Mouse (Mus musculus) liver, embryonic 15.5 days (tissue): ENCODE results near the gene Emilin2. TPM values are rescaled to one million over a fixed set of nuclear protein-coding genes. Genes with fewer than 3 reads are reported as not detected.
A peak's percentile ranks its signal among the peaks of the same experiment; 100 is the strongest.

Experiments
- ATAC-seq: fragments of 200-750 bp; cut with Nextera tagmentation; 2 replicates; pipeline ENCODE4 v1.8.0; 2017; ENCODE audit warnings: moderate number of reproducible peaks, mild to moderate bottlenecking, moderate library complexity; ENCODE audit not compliant: insufficient read depth
- H3K27ac ChIP-seq: fragments of 300-500 bp; sonication (generic); replicated peaks from 2 replicates; pipeline ENCODE4 v1.5.1; 2015; ENCODE audit warnings: mild to moderate bottlenecking, inconsistent platforms
- H3K27me3 ChIP-seq: fragments of 300-500 bp; sonication (generic); 2 replicates; pipeline ENCODE4 v1.6.1; 2015; ENCODE audit warnings: mild to moderate bottlenecking, inconsistent platforms
- H3K36me3 ChIP-seq: fragments of 300-500 bp; sonication (generic); replicated peaks from 2 replicates; pipeline ENCODE4 v1.6.1; 2015; ENCODE audit warnings: moderate library complexity, mild to moderate bottlenecking, inconsistent platforms
- H3K4me1 ChIP-seq: fragments of 300-500 bp; sonication (generic); replicated peaks from 2 replicates; pipeline ENCODE4 v1.6.1; 2015; ENCODE audit warnings: inconsistent platforms
- H3K4me2 ChIP-seq: fragments of 300-500 bp; sonication (generic); 2 replicates; pipeline ENCODE4 v1.6.1; 2015; ENCODE audit warnings: moderate library complexity, mild to moderate bottlenecking, inconsistent platforms
- H3K4me3 ChIP-seq: fragments of 300-500 bp; sonication (generic); replicated peaks from 2 replicates; pipeline ENCODE4 v1.5.1; 2015; ENCODE audit warnings: mild to moderate bottlenecking, inconsistent platforms
- H3K9ac ChIP-seq: fragments of 300-500 bp; sonication (generic); 2 replicates; pipeline ENCODE4 v1.6.1; 2015; ENCODE audit warnings: moderate library complexity, mild to moderate bottlenecking, inconsistent platforms
- H3K9me3 ChIP-seq: fragments of 300-500 bp; sonication (generic); replicated peaks from 2 replicates; pipeline ENCODE4 v1.6.1; 2016; ENCODE audit warnings: inconsistent platforms
- WGBS: fragments of 180-500 bp; shearing (Covaris S2); methylation state at CpG from one replicate; pipeline ENCODE4 v1.1.7; 2015; ENCODE audit warnings: mixed read lengths; ENCODE audit not compliant: insufficient replicate concordance; 5-methylcytosine and 5-hydroxymethylcytosine counted together
- polyA plus RNA-seq: library from polyadenylated mRNA; unstranded; fragments of >200 nt; fragmentation: Nextera tagmentation; extraction: Ambion mirVana; gene quantifications from 2 replicates; pipeline ENCODE4 v1.2.1, GENCODE M21; 2015

Emilin2 gene
- polyA plus RNA-seq, 1 experiment from 2014 or later = 23.9 TPM

- Histone ChIP-seq H3K36me3 (peaks cover 40% of the 10 kb centered on the region), H3K27ac (peak overlapping the region; percentile 71), H3K27me3 (no peaks in the 10 kb centered on the region), H3K4me3 (peak overlapping the region; percentile 34), H3K9ac (peak overlapping the region; percentile 19; the same call in 1 of the 2 replicates), H3K9me3 (no peaks in the 10 kb centered on the region), H3K4me2 (peak overlapping the region; percentile 65), H3K4me1 (peaks cover 72% of the 10 kb centered on the region)
- WGBS = 31% methylated on average over 17 of the region's 17 CpGs
- ATAC-seq = 0 out of 2 replicates have a peak, but pooled peaks have one; percentile 26
These were observed 97.1 kb downstream of the Emilin2 start for GRCm38 (mm10) chr17:71214514-71215240.

GRCm38 (mm10) chr17:71213666-71214065 lies 98.1 kb downstream of the Emilin2 start:
- no peaks in the 10 kb centered on the region for H3K27me3 ChIP-seq
- H3K36me3 ChIP-seq = peaks cover 33% of the 10 kb centered on the region
- no peak for ATAC-seq
- no peak overlapping the region for H3K4me2 ChIP-seq
- no peaks in the 10 kb centered on the region for H3K9me3 ChIP-seq
- no peak overlapping the region for H3K4me3 ChIP-seq
- peak overlapping the region; percentile 71 for H3K27ac ChIP-seq
- H3K4me1 ChIP-seq = peaks cover 82% of the 10 kb centered on the region
- WGBS = 67% methylated on average over 1 of the region's 1 CpGs
- H3K9ac ChIP-seq = no peak overlapping the region; the same call in 1 of the 2 replicates

- Histone ChIP-seq H3K27ac (peak overlapping the region; percentile 85), H3K9ac (peak overlapping the region; percentile 31; the same call in 1 of the 2 replicates), H3K4me3 (peak overlapping the region; percentile 18), H3K36me3 (peaks cover 29% of the 10 kb centered on the region), H3K4me2 (peak overlapping the region; percentile 55), H3K4me1 (peaks cover 94% of the 10 kb centered on the region), H3K9me3 (no peaks in the 10 kb centered on the region), H3K27me3 (no peaks in the 10 kb centered on the region)
- 17% methylated on average over 6 of the region's 6 CpGs for WGBS
- peak; percentile 91 for ATAC-seq
These were observed 99.7 kb downstream of the Emilin2 start for GRCm38 (mm10) chr17:71211962-71212646.

- peaks cover 15% of the 10 kb centered on the region; the same call in 1 of the 2 replicates for H3K36me3 ChIP-seq
- H3K4me2 ChIP-seq = peak overlapping the region; percentile 37
- H3K27ac ChIP-seq = peak overlapping the region; percentile 34; the same call in 1 of the 2 replicates
- H3K9ac ChIP-seq = 0 out of 2 replicates have a peak overlapping the region, but pooled peaks have one; percentile 0
- 55% methylated on average over 3 of the region's 3 CpGs for WGBS
- no peaks in the 10 kb centered on the region for H3K9me3 ChIP-seq
- ATAC-seq = no peak
- peaks cover 91% of the 10 kb centered on the region for H3K4me1 ChIP-seq
- H3K4me3 ChIP-seq = no peak overlapping the region
- H3K27me3 ChIP-seq = no peaks in the 10 kb centered on the region
These were observed 101.8 kb downstream of the Emilin2 start for GRCm38 (mm10) chr17:71209936-71210335.

- Histone ChIP-seq H3K4me1 (peaks cover 91% of the 10 kb centered on the region), H3K9me3 (no peaks in the 10 kb centered on the region), H3K27me3 (no peaks in the 10 kb centered on the region)
These were observed 102.9 kb downstream of the Emilin2 start for GRCm38 (mm10) chr17:71208921-71209320.

GRCm38 (mm10) chr17:71208376-71208775 lies 103.4 kb downstream of the Emilin2 start:
- no peak for ATAC-seq
- H3K4me3 ChIP-seq = no peak overlapping the region
- no peak overlapping the region for H3K4me2 ChIP-seq
- H3K27me3 ChIP-seq = no peaks in the 10 kb centered on the region
- H3K9ac ChIP-seq = no peak overlapping the region
- H3K27ac ChIP-seq = no peak overlapping the region; the same call in 1 of the 2 replicates
- H3K36me3 ChIP-seq = peaks cover 9% of the 10 kb centered on the region; the same call in 1 of the 2 replicates
- WGBS = 93% methylated on average over 1 of the region's 1 CpGs
- no peaks in the 10 kb centered on the region for H3K9me3 ChIP-seq
- H3K4me1 ChIP-seq = peaks cover 89% of the 10 kb centered on the region

More at GRCm38 (mm10) chr17:71208921-71209320, 102.9 kb downstream of the Emilin2 start:
- 89% methylated on average over 1 of the region's 1 CpGs for WGBS
- no peak for ATAC-seq
- peaks cover 9% of the 10 kb centered on the region; the same call in 1 of the 2 replicates for H3K36me3 ChIP-seq
- no peak overlapping the region for H3K9ac ChIP-seq
- no peak overlapping the region for H3K4me2 ChIP-seq
- no peak overlapping the region for H3K4me3 ChIP-seq
- H3K27ac ChIP-seq = no peak overlapping the region

- 90% methylated on average over 3 of the region's 3 CpGs for WGBS
- Histone ChIP-seq H3K9me3 (no peaks in the 10 kb centered on the region), H3K4me2 (peak overlapping the region; percentile 58), H3K36me3 (peaks cover 9% of the 10 kb centered on the region; the same call in 1 of the 2 replicates), H3K27ac (peak overlapping the region; percentile 61), H3K9ac (no peak overlapping the region), H3K27me3 (no peaks in the 10 kb centered on the region), H3K4me3 (peak overlapping the region; percentile 56; the same call in 1 of the 2 replicates), H3K4me1 (peaks cover 90% of the 10 kb centered on the region)
- ATAC-seq = no peak
These were observed 104.5 kb downstream of the Emilin2 start for GRCm38 (mm10) chr17:71207268-71207667.

GRCm38 (mm10) chr17:71206136-71206893 lies 105.5 kb downstream of the Emilin2 start:
- Histone ChIP-seq H3K4me3 (peak overlapping the region; percentile 56), H3K4me2 (peak overlapping the region; percentile 58), H3K9me3 (no peaks in the 10 kb centered on the region), H3K36me3 (peaks cover 9% of the 10 kb centered on the region; the same call in 1 of the 2 replicates), H3K9ac (peak overlapping the region; percentile 2), H3K27me3 (no peaks in the 10 kb centered on the region), H3K4me1 (peaks cover 90% of the 10 kb centered on the region), H3K27ac (peak overlapping the region; percentile 61; the same call in 1 of the 2 replicates)
- 68% methylated on average over 12 of the region's 12 CpGs for WGBS
- ATAC-seq = no peak

- peaks cover 9% of the 10 kb centered on the region; the same call in 1 of the 2 replicates for H3K36me3 ChIP-seq
- peaks cover 88% of the 10 kb centered on the region for H3K4me1 ChIP-seq
- H3K9me3 ChIP-seq = no peaks in the 10 kb centered on the region
- peak overlapping the region; percentile 43 for H3K9ac ChIP-seq
- WGBS = 52% methylated on average over 6 of the region's 6 CpGs
- H3K27ac ChIP-seq = peak overlapping the region; percentile 87
- H3K4me2 ChIP-seq = peak overlapping the region; percentile 58
- peak overlapping the region; percentile 56 for H3K4me3 ChIP-seq
- H3K27me3 ChIP-seq = no peaks in the 10 kb centered on the region
- ATAC-seq = no peak; the same call in 1 of the 2 replicates
These were observed 107.0 kb downstream of the Emilin2 start for GRCm38 (mm10) chr17:71204809-71205091.

- no peaks in the 10 kb centered on the region for H3K9me3 ChIP-seq
- no peaks in the 10 kb centered on the region for H3K27me3 ChIP-seq
- ATAC-seq = peak; percentile 97
- H3K9ac ChIP-seq = peak overlapping the region; percentile 43
- H3K4me3 ChIP-seq = peak overlapping the region; percentile 56
- peak overlapping the region; percentile 87 for H3K27ac ChIP-seq
- peaks cover 9% of the 10 kb centered on the region; the same call in 1 of the 2 replicates for H3K36me3 ChIP-seq
- H3K4me2 ChIP-seq = peak overlapping the region; percentile 58
- H3K4me1 ChIP-seq = peaks cover 82% of the 10 kb centered on the region
- WGBS = 47% methylated on average over 9 of the region's 9 CpGs
These were observed 107.6 kb downstream of the Emilin2 start for GRCm38 (mm10) chr17:71203998-71204808.
